Mouse (Mus musculus) v-Abl transformed pro-B cells (cell line): ENCODE measurements around the gene Zfp84.

Experiments
- in situ Hi-C, 2 experiments: fragments of 400-800 bp; cut with MboI; formaldehyde crosslinking; loops; one replicate each; pipeline ENCODE4 v1.15.1; 2025; ENCODE audit not compliant: unreplicated experiment in 2 of 2

The Zfp84 gene

DNA sequence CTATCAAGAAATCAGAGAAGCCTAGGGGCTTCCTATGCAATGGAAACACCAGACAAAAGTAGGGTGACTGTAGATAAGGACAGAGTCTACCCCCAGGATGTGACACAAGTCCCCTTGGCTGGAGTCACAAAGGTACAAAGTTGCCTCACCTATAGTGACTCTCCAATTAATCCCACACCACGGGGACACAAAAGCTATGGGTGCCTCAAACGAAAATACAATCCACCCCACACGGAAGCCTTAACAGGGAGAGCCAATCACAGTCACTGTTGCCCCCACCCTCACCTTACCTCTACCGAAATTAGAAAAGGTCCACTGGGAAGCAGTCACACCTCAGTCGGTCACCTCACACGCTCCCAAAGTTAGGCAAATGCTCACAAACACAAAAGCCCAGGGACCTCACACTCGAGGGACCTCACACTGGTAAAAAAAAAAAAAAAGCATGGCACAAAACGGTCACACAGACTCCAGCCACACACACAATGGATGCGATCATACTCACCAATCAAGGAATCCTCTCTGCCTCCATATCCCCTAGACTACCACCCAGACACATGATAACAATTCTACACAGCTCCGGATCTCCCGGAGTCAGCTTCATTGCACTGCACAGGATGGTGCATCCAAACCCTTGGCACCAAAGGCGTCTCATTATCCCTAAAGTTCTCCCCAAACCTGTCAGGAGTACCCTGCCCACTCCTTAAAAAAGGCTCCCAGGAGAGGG lies 46.9 kb downstream of the Zfp84 start:
- in situ Hi-C loops: loop anchor here (5.0 kb wide), 2 partner anchors 37 to 48 kb away; partner anchors contain the start of genes Zfp84 (in 2 of the 2) and Zfp940 (in 1 of the 2)

- in situ Hi-C loops: loop anchor here (5.0 kb wide), 2 partner anchors 36 to 49 kb away; partner anchors contain the start of genes Zfp84 (in 2 of the 2) and Zfp940 (in 1 of the 2)
Measured at GRCm38 (mm10) chr7:29815910-29816429, 47.6 kb downstream of the Zfp84 start, which contains the start of gene Zfp790. TSS of gene Zfp790 (plus strand) at chr7:29816114.

DNA sequence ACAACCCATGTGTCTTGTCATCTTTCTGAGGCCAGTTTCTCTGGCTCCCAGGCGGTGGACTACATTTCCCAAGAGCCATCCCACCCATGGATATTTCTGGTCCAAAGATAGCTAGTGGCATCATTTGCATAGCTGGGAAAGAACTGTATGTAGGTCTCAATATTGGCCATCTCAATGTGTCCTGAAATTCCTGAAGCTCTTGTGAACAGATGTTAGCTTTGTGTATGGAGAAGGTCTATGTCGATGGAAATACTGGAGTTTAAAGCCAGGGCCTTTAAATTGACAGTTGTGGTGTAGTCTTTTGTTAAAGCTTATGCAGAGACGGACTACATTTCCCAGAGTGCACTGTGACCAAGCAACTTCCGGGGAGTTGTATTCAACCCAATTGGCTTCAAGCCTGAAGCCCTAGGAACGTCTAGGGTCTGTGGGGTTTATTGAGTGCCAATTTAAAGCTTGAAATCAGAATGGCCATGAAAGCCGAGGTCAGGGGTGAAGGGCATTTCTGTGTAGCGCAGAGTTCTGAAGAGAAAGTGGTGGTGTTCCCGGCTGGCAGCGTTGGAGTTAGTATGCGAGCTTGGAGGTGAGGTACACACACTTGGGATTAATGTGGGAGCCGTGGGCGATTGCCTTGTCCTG lies 50.4 kb downstream of the Zfp84 start:
- in situ Hi-C loops: loop anchor here (5.0 kb wide), 2 partner anchors 34 to 51 kb away; partner anchors contain the start of genes Zfp84 (in 2 of the 2) and Zfp940 (in 1 of the 2)

DNA sequence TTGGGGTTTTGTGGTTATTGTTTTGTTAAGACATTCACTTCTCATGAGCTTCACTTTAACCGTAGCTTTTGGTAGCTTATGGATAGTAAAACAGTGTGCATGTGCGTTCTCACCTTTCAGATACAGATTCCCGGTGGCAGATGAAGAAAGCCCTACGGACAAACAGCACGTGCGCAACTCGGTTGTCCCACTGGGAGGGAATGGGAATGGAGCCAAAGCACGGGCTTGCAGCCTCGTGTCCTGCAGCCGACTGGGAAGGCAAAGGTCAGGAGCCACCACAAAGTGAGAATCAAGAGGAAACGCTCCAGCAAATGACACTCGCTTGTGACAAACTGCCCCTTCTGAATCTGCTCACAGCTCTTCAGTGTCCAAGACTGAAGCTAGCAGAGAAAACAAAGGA lies 59.6 kb downstream of the Zfp84 start:
- in situ Hi-C loops: no loop called here
